Mouse (Mus musculus): ENCODE results near the gene Efemp2. TPM values are rescaled to one million over a fixed set of nuclear protein-coding genes. Genes with fewer than 3 reads are reported as not detected.

The Efemp2 gene
- polyA plus RNA-seq, 1 experiment from 2014 or later: 71.3 TPM

GRCm38 (mm10) chr19:5500330-5500875, 26.6 kb downstream of the Efemp2 start:
- DNase-seq (ENCODE audit: low spot score): no peak
- Histone ChIP-seq H3K9me3 (no peaks in the 10 kb centered on the region), H3K27me3 (ENCODE audit: insufficient read depth, poor library complexity, severe bottlenecking) (peaks cover 8% of the 10 kb centered on the region; the same call in 1 of the 2 replicates), H3K36me3 (peaks cover 34% of the 10 kb centered on the region), H3K27ac (no peak overlapping the region), H3K4me1 (replicated peaks) (0 out of 2 replicates have a peak, but pooled peaks cover 3% of the 10 kb centered on the region), H3K4me3 (no peak overlapping the region)
- WGBS: 91% methylated on average over 2 of the region's 2 CpGs

- Histone ChIP-seq H3K4me3 (no peak within 1 kb of the TSS), H3K9me3 (peaks cover 3% of the 10 kb centered on the region; the same call in 1 of the 2 replicates), H3K36me3 (peaks cover 2% of the 10 kb centered on the region; the same call in 1 of the 2 replicates), H3K4me1 (replicated peaks) (no peaks in the 10 kb centered on the region), H3K27me3 (ENCODE audit: insufficient read depth, poor library complexity, severe bottlenecking) (peaks cover 8% of the 10 kb centered on the region; the same call in 1 of the 2 replicates), H3K27ac (no peak within 1 kb of the TSS)
- DNase-seq (ENCODE audit: low spot score): no peak
- WGBS: 54% methylated on average over 17 of the region's 17 CpGs
These were observed 29.9 kb downstream of the Efemp2 start, which contains the start of gene 1700020D05Rik for GRCm38 (mm10) chr19:5503687-5504086. TSS of gene 1700020D05Rik (minus strand) at chr19:5503787.

- Histone ChIP-seq H3K27me3 (ENCODE audit: insufficient read depth, poor library complexity, severe bottlenecking) (no peaks in the 10 kb centered on the region), H3K4me1 (replicated peaks) (peaks cover 22% of the 10 kb centered on the region), H3K36me3 (no peaks in the 10 kb centered on the region), H3K9me3 (peaks cover 3% of the 10 kb centered on the region; the same call in 1 of the 2 replicates), H3K4me3 (peak within 1 kb of the TSS; percentile 62), H3K27ac (peak within 1 kb of the TSS; percentile 88)
- DNase-seq (ENCODE audit: low spot score): peak; percentile 93
- 4% methylated on average over 47 of the region's 47 CpGs for WGBS
These were observed 36.6 kb downstream of the Efemp2 start, which contains the start of gene Snx32 for GRCm38 (mm10) chr19:5510031-5511026. TSS of gene Snx32 (minus strand) at chr19:5510538.

DNA sequence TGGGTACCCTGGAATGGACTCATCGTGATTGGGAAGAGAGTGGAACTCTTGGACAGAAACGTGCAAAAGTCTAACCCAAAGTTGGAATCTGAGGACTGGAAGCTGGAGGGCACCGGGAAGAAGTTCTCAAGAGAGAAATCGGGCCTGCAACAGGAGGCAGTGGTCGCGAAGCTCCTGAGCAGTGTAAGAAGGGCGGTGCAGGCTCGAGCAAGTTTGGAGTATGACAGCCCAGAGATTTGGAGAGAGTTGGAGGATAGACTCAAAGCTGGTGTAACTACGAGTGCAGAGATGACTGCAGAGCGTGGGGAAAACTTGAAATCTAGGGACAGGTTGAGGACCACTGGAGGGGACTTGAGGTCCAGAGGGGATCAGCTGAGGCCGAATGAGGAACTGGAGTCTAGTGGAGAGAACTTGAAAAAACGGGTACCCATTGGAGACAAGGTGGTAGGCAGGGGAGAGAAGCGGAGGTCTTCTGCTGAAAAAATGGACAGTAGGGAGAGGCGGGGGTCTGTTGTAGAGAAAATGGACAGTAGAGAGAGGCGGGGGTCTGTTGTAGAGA, 37.4 kb downstream of the Efemp2 start:
- Histone ChIP-seq H3K4me3 (peak overlapping the region; percentile 62), H3K27me3 (ENCODE audit: insufficient read depth, poor library complexity, severe bottlenecking) (no peaks in the 10 kb centered on the region), H3K27ac (peak overlapping the region; percentile 88), H3K4me1 (replicated peaks) (peaks cover 26% of the 10 kb centered on the region), H3K36me3 (no peaks in the 10 kb centered on the region), H3K9me3 (peaks cover 3% of the 10 kb centered on the region; the same call in 1 of the 2 replicates)
- WGBS: 55% methylated on average over 15 of the region's 15 CpGs
- no peak for DNase-seq (ENCODE audit: low spot score)

DNA sequence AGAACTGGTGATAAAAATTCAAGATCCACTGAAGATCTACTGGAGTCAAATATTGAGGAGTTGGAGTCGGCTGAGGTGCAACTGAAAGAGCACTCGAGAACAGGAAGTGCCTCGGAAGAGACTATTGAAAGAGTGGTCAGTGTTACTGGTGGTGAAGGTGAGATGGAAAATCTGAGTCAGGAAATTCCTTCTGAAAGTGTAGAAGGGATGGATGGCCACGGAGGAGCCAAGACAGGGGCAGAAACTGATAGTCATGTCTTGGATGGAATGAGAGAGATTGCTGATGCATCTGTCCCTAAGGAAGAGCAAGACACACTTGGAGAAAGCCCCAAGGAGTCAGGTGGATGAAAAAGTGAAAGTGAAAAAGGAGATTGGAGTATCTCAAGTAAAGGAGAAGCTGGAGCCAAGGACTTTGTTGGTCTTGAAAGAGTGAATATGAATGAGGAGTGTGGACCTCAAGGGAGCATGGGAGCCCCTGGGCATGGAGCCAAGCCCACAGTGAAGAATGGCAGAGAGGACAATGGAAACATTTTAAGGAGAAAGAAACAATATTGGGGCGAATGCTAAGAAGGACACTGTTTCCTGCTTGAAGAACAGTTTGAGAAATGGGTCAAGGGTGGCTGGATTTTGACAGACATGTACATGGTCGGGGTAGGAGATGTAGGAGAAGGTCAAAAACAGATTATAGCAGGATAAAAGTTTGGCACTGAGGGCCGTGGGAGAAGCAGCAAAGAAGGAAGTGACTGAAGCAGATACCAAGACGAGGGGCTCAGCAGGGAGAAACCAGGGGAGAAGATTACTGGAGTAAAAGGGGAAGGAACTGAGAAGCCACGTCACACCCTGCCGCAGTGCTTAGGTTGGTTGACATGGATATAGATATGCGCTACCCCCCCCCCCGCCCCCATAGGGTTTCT, 38.6 kb downstream of the Efemp2 start:
- DNase-seq (ENCODE audit: low spot score): no peak
- Histone ChIP-seq H3K4me1 (replicated peaks) (peaks cover 34% of the 10 kb centered on the region), H3K4me3 (no peak overlapping the region), H3K27ac (no peak overlapping the region), H3K27me3 (ENCODE audit: insufficient read depth, poor library complexity, severe bottlenecking) (no peaks in the 10 kb centered on the region), H3K36me3 (no peaks in the 10 kb centered on the region), H3K9me3 (peaks cover 3% of the 10 kb centered on the region; the same call in 1 of the 2 replicates)
- 86% methylated on average over 12 of the region's 12 CpGs for WGBS

DNA sequence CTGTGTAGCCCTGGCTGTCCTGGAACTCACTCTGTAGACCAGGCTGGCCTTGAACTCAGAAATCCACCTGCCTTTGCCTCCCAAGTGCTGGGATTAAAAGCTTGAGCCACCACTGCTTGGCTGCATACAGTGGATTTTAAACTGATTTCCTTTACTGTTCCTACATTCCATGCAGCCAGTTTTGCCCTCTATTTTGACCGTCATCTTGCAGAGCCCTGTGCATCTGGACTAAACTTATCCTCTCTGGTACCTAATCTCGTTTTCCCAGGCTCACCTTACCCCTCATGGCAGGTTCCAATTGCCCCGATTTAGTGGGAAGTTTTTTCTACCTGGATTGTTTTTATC, 39.2 kb downstream of the Efemp2 start:
- H3K4me1 ChIP-seq (replicated peaks): peaks cover 34% of the 10 kb centered on the region
- no peak for DNase-seq (ENCODE audit: low spot score)
- 87% methylated on average over 3 of the region's 3 CpGs for WGBS

GRCm38 (mm10) chr19:5515840-5516777, 42.4 kb downstream of the Efemp2 start:
- Histone ChIP-seq H3K36me3 (no peaks in the 10 kb centered on the region), H3K4me1 (replicated peaks) (peaks cover 15% of the 10 kb centered on the region), H3K4me3 (no peak overlapping the region), H3K9me3 (no peaks in the 10 kb centered on the region), H3K27me3 (ENCODE audit: insufficient read depth, poor library complexity, severe bottlenecking) (no peaks in the 10 kb centered on the region), H3K27ac (no peak overlapping the region; the same call in 1 of the 2 replicates)
- 77% methylated on average over 7 of the region's 7 CpGs for WGBS
- no peak for DNase-seq (ENCODE audit: low spot score)

More for the DNA sequence above, 39.2 kb downstream of the Efemp2 start:
- no peaks in the 10 kb centered on the region for H3K36me3 ChIP-seq
- no peak overlapping the region for H3K4me3 ChIP-seq
- peaks cover 3% of the 10 kb centered on the region; the same call in 1 of the 2 replicates for H3K9me3 ChIP-seq
- H3K27ac ChIP-seq: no peak overlapping the region
- no peaks in the 10 kb centered on the region for H3K27me3 ChIP-seq (ENCODE audit: insufficient read depth, poor library complexity, severe bottlenecking)

DNA sequence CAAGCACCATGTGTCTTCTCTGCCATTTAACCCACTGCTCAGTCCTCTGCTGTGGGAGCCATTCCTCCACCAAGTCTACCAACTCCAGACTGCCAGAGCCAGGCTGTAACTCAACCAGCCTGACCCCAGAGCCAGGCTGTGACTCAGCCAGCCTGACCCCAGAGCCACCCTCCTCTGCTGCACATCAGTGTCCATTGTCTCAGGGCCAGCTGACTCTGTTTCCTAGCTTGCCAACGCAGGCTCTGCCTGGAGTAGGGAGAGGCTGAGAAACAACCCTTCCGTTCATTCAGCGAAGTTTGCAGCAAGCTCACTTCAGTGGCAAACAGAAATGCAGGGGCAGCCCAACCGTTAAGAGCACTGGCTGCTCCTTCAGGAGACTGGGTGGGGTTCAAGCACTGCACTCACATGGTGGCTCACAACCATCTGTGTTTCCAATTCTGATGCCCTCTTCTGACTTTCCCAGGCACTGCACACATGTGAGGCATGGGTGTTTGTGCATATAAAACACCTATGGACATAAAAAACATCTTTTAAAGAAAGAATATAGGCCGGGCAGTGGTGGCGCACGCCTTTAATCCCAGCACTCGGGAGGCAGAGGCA, 43.3 kb downstream of the Efemp2 start:
- Histone ChIP-seq H3K9me3 (no peaks in the 10 kb centered on the region), H3K27ac (no peak overlapping the region), H3K27me3 (ENCODE audit: insufficient read depth, poor library complexity, severe bottlenecking) (no peaks in the 10 kb centered on the region), H3K4me1 (replicated peaks) (peaks cover 12% of the 10 kb centered on the region), H3K4me3 (no peak overlapping the region), H3K36me3 (no peaks in the 10 kb centered on the region)
- WGBS: 77% methylated on average over 8 of the region's 8 CpGs
- no peak for DNase-seq (ENCODE audit: low spot score)

DNA sequence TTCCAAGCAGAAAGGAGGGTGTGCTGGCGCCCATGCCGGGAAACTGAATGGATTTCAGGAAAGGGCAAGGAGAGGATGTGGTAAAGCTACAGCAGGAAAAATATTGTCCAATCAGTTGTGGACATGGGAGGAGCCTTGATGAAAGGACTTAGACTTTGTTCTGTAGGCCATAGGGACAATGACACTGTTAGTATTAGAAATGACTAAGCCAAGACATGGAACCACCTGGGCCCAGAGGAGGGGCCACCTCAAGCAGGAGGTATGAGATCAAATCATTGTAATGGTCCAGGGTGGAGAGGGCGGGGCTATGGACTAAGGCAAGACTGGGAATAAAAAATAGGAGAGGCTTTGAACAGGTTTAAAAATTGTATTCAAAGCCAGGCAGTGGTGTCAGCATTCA, 45.0 kb downstream of the Efemp2 start:
- WGBS: 87% methylated on average over 3 of the region's 3 CpGs
- no peak for DNase-seq (ENCODE audit: low spot score)
- peaks cover 12% of the 10 kb centered on the region for H3K4me1 ChIP-seq (replicated peaks)

GRCm38 (mm10) chr19:5525204-5525603, 51.5 kb downstream of the Efemp2 start:
- WGBS: 70% methylated on average over 5 of the region's 5 CpGs

More for the DNA sequence above, 45.0 kb downstream of the Efemp2 start:
- H3K4me3 ChIP-seq: no peak overlapping the region
- no peak overlapping the region for H3K27ac ChIP-seq
- no peaks in the 10 kb centered on the region for H3K36me3 ChIP-seq
- H3K27me3 ChIP-seq (ENCODE audit: insufficient read depth, poor library complexity, severe bottlenecking): no peaks in the 10 kb centered on the region
- H3K9me3 ChIP-seq: no peaks in the 10 kb centered on the region

More at GRCm38 (mm10) chr19:5525204-5525603, 51.5 kb downstream of the Efemp2 start:
- H3K4me3 ChIP-seq: no peak overlapping the region
- peaks cover 12% of the 10 kb centered on the region; the same call in 1 of the 2 replicates for H3K27me3 ChIP-seq (ENCODE audit: insufficient read depth, poor library complexity, severe bottlenecking)
- H3K9me3 ChIP-seq: no peaks in the 10 kb centered on the region
- H3K36me3 ChIP-seq: no peaks in the 10 kb centered on the region
- peaks cover 18% of the 10 kb centered on the region for H3K4me1 ChIP-seq (replicated peaks)
- no peak for DNase-seq (ENCODE audit: low spot score)
- H3K27ac ChIP-seq: no peak overlapping the region

Measured in hindbrain, embryonic 10.5 days (tissue).